Mouse (Mus musculus) gastrocnemius, adult 8-10 months (tissue): Measurements from ENCODE around the gene Psmb1. TPM values are rescaled to one million over a fixed set of nuclear protein-coding genes. Genes with fewer than 3 reads are reported as not detected.
"Not testable (repeated sequence)": the region's sequence is repeated elsewhere in the genome, so short reads cannot be mapped to it uniquely, and the experiment has no call there.

Source experiments
- DNase-seq, 2 experiments: peaks; one replicate each; pipeline ENCODE4 v3.0.0; 2022; ENCODE audit warnings: low spot score in 2 of 2
- total RNA-seq, 4 experiments: library from RNA; stranded (reverse); gene quantifications; 2 replicates each; pipeline ENCODE4 v1.2.4; 2022

Psmb1 gene
- total RNA-seq, 4 experiments from 2014 or later, result 105 to 114 (median 112) TPM

DNA sequence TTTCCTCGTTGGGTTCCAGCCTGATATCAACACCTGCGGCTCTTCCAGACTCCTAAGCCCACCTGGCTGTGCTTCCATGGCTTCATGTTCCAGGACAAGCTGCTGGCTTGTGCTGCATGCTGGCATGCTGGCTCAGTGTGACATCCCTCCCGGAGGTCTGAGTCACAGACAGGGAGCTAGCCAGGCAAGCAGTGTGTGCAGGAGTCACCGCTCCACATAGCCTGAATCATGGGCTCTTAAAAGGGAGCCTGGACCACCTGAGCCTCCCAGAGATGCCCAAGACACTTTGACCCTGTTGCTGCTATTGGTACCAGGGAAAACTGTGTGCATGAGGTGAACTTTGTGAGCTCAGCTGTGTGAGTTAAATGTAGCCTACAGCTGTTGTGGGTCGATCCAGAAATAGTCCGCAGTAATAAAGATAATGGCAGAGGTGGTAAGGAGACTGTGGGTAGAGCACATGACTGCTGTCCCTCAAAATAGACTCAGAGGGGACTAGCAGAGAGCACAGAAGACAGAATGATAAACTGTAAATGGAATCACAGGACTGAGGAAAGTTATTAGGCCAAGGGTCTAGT, 37.5 kb downstream of the Psmb1 start:
- peak; percentile 59 to 63 for DNase-seq

GRCm38 (mm10) chr17:15459761-15460160, 39.8 kb downstream of the Psmb1 start:
- no peak for DNase-seq

DNA sequence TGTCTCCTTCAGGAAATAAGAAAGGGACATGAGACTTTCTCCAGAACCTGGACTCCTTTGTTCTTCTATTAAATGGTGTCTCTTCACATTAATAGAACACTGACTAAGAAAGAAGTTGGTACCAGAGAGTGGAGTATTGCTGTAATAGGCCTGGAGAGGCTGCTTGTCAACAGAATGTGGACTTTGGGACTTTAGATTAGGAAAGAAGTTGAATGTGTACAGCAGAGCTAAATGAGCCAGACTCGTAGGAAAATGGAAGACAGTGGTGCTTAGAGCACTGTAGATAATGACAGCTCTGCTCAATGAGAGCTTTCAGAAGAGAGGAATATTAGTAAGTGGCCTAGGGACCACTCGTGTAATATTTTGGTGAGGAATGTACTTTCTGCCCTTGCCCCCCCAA, 43.0 kb downstream of the Psmb1 start:
- DNase-seq, result no peak

- no peak for DNase-seq
Observed at GRCm38 (mm10) chr17:15455203-15455602, 44.3 kb downstream of the Psmb1 start.

DNA sequence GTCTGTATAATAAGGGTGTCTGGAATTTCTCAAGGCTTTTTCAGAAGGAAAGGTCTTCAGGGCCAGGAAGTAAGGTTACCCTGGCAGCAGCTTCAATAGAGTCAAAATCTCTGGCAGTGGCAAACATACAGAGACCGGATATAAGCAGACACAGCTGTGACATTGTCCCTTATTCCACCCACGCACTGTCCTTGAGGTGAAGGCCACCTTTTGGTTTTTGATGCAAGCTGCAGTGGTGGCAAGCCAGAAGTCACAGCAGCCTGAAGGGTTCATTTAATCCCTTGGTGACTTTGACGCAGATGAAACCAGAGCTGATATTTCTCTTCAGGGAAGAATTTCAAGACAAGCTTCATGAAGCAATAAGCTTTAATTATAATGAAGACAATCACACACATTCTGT, 49.9 kb downstream of the Psmb1 start:
- no peak for DNase-seq

GRCm38 (mm10) chr17:15449144-15449543, 50.4 kb downstream of the Psmb1 start:
- DNase-seq, result not testable (repeated sequence)

- DNase-seq, result no peak
Observed at GRCm38 (mm10) chr17:15447831-15448230, 51.7 kb downstream of the Psmb1 start.

GRCm38 (mm10) chr17:15445421-15445820, 54.1 kb downstream of the Psmb1 start:
- DNase-seq, result no peak

DNA sequence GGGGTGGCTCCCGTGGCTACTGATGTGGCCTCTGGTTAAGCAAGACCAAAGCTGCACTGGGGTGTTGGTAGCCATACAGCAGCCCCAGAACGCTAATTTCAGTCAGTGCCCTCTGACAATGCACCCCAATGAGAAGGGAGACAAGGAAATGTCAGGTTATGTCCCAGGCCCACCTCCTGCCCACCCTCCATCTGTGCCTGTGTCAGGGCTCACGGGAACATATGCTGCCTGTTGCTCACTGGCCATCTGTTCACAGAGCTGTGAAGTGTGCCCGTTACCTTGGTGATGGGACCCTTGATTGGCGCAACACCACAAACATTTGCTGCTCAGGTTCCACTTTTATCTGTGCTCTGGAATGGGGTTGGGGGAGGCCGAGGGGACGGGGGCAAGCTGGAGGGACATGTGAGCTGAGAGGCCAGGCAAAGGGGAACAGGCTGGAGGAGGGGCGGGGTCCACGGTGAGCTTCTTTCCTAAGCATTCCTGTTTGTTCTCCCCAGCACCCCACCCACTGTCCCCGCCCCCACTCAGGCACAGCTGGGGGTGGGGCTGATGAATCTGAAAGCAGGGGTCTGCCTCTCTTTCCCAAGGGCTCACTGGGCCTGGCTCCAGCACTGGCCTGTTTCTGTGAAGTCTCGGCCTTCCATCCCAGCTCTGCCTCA, 59.0 kb downstream of the Psmb1 start:
- DNase-seq, result no peak

GRCm38 (mm10) chr17:15440067-15440462, 59.5 kb downstream of the Psmb1 start:
- DNase-seq, result no peak

GRCm38 (mm10) chr17:15434748-15435147, 64.8 kb downstream of the Psmb1 start:
- DNase-seq, result no peak

DNA sequence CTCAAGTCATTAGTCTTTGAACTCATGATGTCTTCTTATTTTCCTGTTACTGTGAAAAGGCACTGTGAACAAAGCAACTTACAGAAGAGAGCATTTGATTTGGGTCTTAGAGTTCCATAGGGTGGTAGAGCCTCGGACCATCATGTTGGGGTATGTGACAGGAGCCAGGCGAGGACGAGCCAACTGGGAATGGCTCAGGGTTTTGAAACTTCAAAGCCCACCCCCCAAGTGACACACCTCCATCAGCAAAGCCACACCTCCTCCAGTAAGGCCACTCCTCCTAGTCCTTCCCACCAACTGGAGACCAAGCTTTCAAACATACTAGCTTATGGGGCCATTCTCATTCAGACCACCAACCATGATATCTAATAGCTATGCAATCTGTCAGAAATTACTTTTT, 67.5 kb downstream of the Psmb1 start:
- no peak for DNase-seq

GRCm38 (mm10) chr17:15431551-15431950, 68.0 kb downstream of the Psmb1 start:
- no peak for DNase-seq

GRCm38 (mm10) chr17:15431021-15431514, 68.5 kb downstream of the Psmb1 start:
- DNase-seq, result no peak

DNA sequence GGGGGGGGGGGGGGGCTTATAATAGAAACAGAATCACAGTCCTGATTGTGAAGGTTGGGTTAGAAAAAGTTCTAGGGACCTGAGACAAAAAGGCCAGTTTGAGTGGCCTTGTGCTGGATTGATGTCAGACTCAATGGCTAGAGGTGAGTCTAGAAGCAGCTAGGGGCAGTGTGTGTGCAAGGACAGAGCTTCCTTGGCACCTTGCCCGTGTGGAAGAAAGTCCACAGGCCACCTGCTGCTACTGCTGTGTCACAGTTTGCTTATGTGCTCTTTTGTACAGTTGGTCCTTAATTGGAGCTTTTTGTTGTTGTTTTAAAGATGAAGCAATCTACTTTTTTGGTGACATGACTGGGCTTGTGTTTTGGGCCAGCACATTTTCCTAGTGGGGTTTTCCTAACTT, 69.6 kb downstream of the Psmb1 start:
- no peak for DNase-seq

- DNase-seq, result no peak
Observed at GRCm38 (mm10) chr17:15429451-15429850, 70.1 kb downstream of the Psmb1 start.

GRCm38 (mm10) chr17:15425931-15426330, 73.6 kb downstream of the Psmb1 start:
- DNase-seq, result no peak

Other genes with a start within 250 kb of the Psmb1 start
- 1 to 10 TPM; 1.4 to 4.0 (median 2.1) TPM for gene Dll1, start 122.9 kb downstream of the Psmb1 start, total RNA-seq
- 10 to 100 TPM in 3 of 4 experiments, 1 to 10 TPM in 1; 9.5 to 12.1 (median 10.5) TPM for gene Fam120b, start 103.5 kb downstream of the Psmb1 start, total RNA-seq
- gene Tbp, start 137 bp upstream of the Psmb1 start, total RNA-seq, result 1 to 10 TPM; 5.9 to 9.4 (median 7.7) TPM
- gene Pdcd2, start 27.6 kb upstream of the Psmb1 start, total RNA-seq, result 10 to 100 TPM; 14.4 to 27.1 (median 18.0) TPM
- 1 to 10 TPM; 2.9 to 3.5 (median 3.0) TPM for gene Prdm9, start 64.6 kb upstream of the Psmb1 start, total RNA-seq
- 10 to 100 TPM in 3 of 4 experiments, 1 to 10 TPM in 1; 9.6 to 15.4 (median 12.6) TPM for gene Chd1, start 205.2 kb upstream of the Psmb1 start, total RNA-seq